Mouse (Mus musculus) layer of hippocampus, adult 18-20 months (tissue): ENCODE data around the gene Nol11. TPM values are rescaled to one million over a fixed set of nuclear protein-coding genes. Genes with fewer than 3 reads are reported as not detected.
A peak's percentile ranks its signal among the peaks of the same experiment; 100 is the strongest.

ENCODE experiments used
- DNase-seq, 2 experiments: peaks; one replicate each; pipeline ENCODE4 v3.0.0; 2022; ENCODE audit warnings: low spot score in 2 of 2
- long read RNA-seq: library from polyadenylated mRNA; stranded (forward); transcript quantifications from one replicate; pipeline ENCODE4 v2.0.0, GENCODE M21; 2021
- total RNA-seq, 2 experiments: library from RNA; stranded (reverse); gene quantifications; 2 replicates each; pipeline ENCODE4 v1.2.3; 2021

The Nol11 gene
- total RNA-seq, result 10 to 100 TPM; 22.9 to 25.4 TPM
- long read RNA-seq, transcript Nol11-201 (18 exons, 3,158 nt), result major isoform, 40 of 49 reads
- long read RNA-seq, partial matches to known transcripts, result 3 of 49 reads
- long read RNA-seq, other reads (novel, unspliced or antisense), result 5 of 49 reads

GRCm38 (mm10) chr11:107188565-107189552, at the start of gene Nol11:
Gene Nol11, minus strand, starts transcription at chr11:107189381.
- DNase-seq, result peak; percentile 98 to 99

GRCm38 (mm10) chr11:107238506-107238905, 49.3 kb upstream of the Nol11 start:
- DNase-seq, result no peak

GRCm38 (mm10) chr11:107237532-107237931, 48.4 kb upstream of the Nol11 start:
- DNase-seq, result no peak

GRCm38 (mm10) chr11:107233252-107233890, 44.2 kb upstream of the Nol11 start:
- DNase-seq, result no peak

GRCm38 (mm10) chr11:107230128-107230527, 40.9 kb upstream of the Nol11 start:
- DNase-seq, result no peak

- DNase-seq, result no peak
These were observed 37.2 kb upstream of the Nol11 start for GRCm38 (mm10) chr11:107226431-107226830.

GRCm38 (mm10) chr11:107226013-107226412, 36.8 kb upstream of the Nol11 start:
- no peak for DNase-seq

GRCm38 (mm10) chr11:107225301-107225700, 36.1 kb upstream of the Nol11 start:
- DNase-seq, result no peak

GRCm38 (mm10) chr11:107223667-107224214, 34.6 kb upstream of the Nol11 start:
- no peak for DNase-seq

- DNase-seq, result no peak
These were observed 34.0 kb upstream of the Nol11 start for GRCm38 (mm10) chr11:107223169-107223561.

GRCm38 (mm10) chr11:107222531-107223168, 33.5 kb upstream of the Nol11 start:
- no peak for DNase-seq

- DNase-seq, result no peak
These were observed 25.9 kb upstream of the Nol11 start for GRCm38 (mm10) chr11:107215111-107215510.

GRCm38 (mm10) chr11:107213745-107214144, 24.6 kb upstream of the Nol11 start:
- peak in 1 of 2 experiments; percentile 40 for DNase-seq

GRCm38 (mm10) chr11:107209818-107210217, 20.6 kb upstream of the Nol11 start:
- DNase-seq, result no peak

- DNase-seq, result no peak
These were observed 12.6 kb upstream of the Nol11 start for GRCm38 (mm10) chr11:107201773-107202172.

GRCm38 (mm10) chr11:107199281-107199680, 10.1 kb upstream of the Nol11 start:
- DNase-seq, result no peak

- no peak for DNase-seq
These were observed 6.2 kb upstream of the Nol11 start for GRCm38 (mm10) chr11:107195334-107195733.

GRCm38 (mm10) chr11:107190376-107190775, 1.2 kb upstream of the Nol11 start:
- DNase-seq, result no peak

GRCm38 (mm10) chr11:107183777-107184176, 5.4 kb downstream of the Nol11 start:
- no peak for DNase-seq

GRCm38 (mm10) chr11:107161215-107161614, 28.0 kb downstream of the Nol11 start:
- no peak for DNase-seq

- DNase-seq, result no peak
These were observed 30.1 kb downstream of the Nol11 start for GRCm38 (mm10) chr11:107159034-107159433.
